Mouse (Mus musculus) liver, embryonic 11.5 days (tissue): ENCODE measurements around the gene Cdh22. TPM values are rescaled to one million over a fixed set of nuclear protein-coding genes. Genes with fewer than 3 reads are reported as not detected.

ENCODE experiments used
- ATAC-seq: fragments of 200-750 bp; cut with Nextera tagmentation; replicated peaks from 2 replicates; pipeline ENCODE4 v1.8.0; 2017; ENCODE audit warnings: moderate number of reproducible peaks, mild to moderate bottlenecking, moderate TSS enrichment, moderate library complexity; ENCODE audit not compliant: low FRiP score
- DNase-seq: peaks from one replicate; pipeline ENCODE4 v3.0.0-alpha.2; 2017; ENCODE audit warnings: low spot score
- H3K27ac ChIP-seq: fragments of 300-500 bp; sonication (generic); 2 replicates; pipeline ENCODE4 v1.5.1; 2014; ENCODE audit warnings: mild to moderate bottlenecking, low read depth, low read length, control low read depth
- H3K27me3 ChIP-seq: fragments of 300-500 bp; sonication (generic); replicated peaks from 2 replicates; pipeline ENCODE4 v1.6.1; 2014; ENCODE audit warnings: low read length, mixed read lengths; ENCODE audit not compliant: control insufficient read depth, insufficient read depth
- H3K36me3 ChIP-seq: fragments of 300-500 bp; sonication (generic); 2 replicates; pipeline ENCODE4 v1.6.1; 2014; ENCODE audit warnings: mild to moderate bottlenecking, low read length, moderate library complexity, mixed read lengths; ENCODE audit not compliant: control insufficient read depth, insufficient read depth
- H3K4me1 ChIP-seq: fragments of 300-500 bp; sonication (generic); replicated peaks from 2 replicates; pipeline ENCODE4 v1.6.1; 2014; ENCODE audit warnings: low read length, mixed read lengths; ENCODE audit not compliant: control insufficient read depth, insufficient read depth
- H3K4me2 ChIP-seq: fragments of 300-500 bp; sonication (generic); 2 replicates; pipeline ENCODE4 v1.6.1; 2014; ENCODE audit warnings: mild to moderate bottlenecking, control low read depth, moderate library complexity
- H3K4me3 ChIP-seq: fragments of 300-500 bp; sonication (generic); 2 replicates; pipeline ENCODE4 v1.5.1; 2014; ENCODE audit warnings: low read depth, low read length, control low read depth
- H3K9ac ChIP-seq: fragments of 300-500 bp; sonication (generic); 2 replicates; pipeline ENCODE4 v1.6.1; 2014; ENCODE audit warnings: low read depth, low read length, control low read depth
- H3K9me3 ChIP-seq: fragments of 300-500 bp; sonication (generic); 2 replicates; pipeline ENCODE4 v1.6.1; 2016; ENCODE audit warnings: low read length, inconsistent platforms, mixed read lengths; ENCODE audit not compliant: control insufficient read depth
- WGBS: fragments of 180-500 bp; shearing (Covaris S2); extraction: QIAGEN DNeasy Blood & Tissue Kit; methylation state at CpG from one replicate; pipeline ENCODE4 v1.1.7; 2014; 5-methylcytosine and 5-hydroxymethylcytosine counted together
- polyA plus RNA-seq: library from polyadenylated mRNA; unstranded; fragments of >200 nt; fragmentation: Nextera tagmentation; extraction: Ambion mirVana; gene quantifications from 2 replicates; pipeline ENCODE4 v1.2.1, GENCODE M21; 2014

The Cdh22 gene
- polyA plus RNA-seq, 1 experiment from 2014 or later = 0.11 TPM

- Histone ChIP-seq H3K4me3 (no peak overlapping the region), H3K27ac (no peak overlapping the region), H3K36me3 (no peaks in the 10 kb centered on the region), H3K9me3 (no peaks in the 10 kb centered on the region), H3K9ac (no peak overlapping the region), H3K4me2 (no peak overlapping the region; the same call in 1 of the 2 replicates), H3K27me3 (peaks cover 23% of the 10 kb centered on the region), H3K4me1 (peaks cover 11% of the 10 kb centered on the region)
- WGBS = under 1% methylated on average over 15 of the region's 15 CpGs
- DNase-seq (no peak), ATAC-seq (no peak)
Observed at GRCm38 (mm10) chr2:165133566-165133965, 101.1 kb downstream of the Cdh22 start.

GRCm38 (mm10) chr2:165131428-165131827, 103.2 kb downstream of the Cdh22 start:
- Histone ChIP-seq H3K27me3 (peaks cover 25% of the 10 kb centered on the region), H3K36me3 (no peaks in the 10 kb centered on the region), H3K9ac (no peak overlapping the region), H3K4me3 (no peak overlapping the region), H3K9me3 (no peaks in the 10 kb centered on the region), H3K4me1 (peaks cover 10% of the 10 kb centered on the region), H3K27ac (no peak overlapping the region), H3K4me2 (no peak overlapping the region)
- DNase-seq = no peak
- 57% methylated on average over 12 of the region's 12 CpGs for WGBS
- ATAC-seq = no peak

GRCm38 (mm10) chr2:165129189-165129588, 105.5 kb downstream of the Cdh22 start:
- Histone ChIP-seq H3K9ac (no peak overlapping the region), H3K4me1 (peaks cover 5% of the 10 kb centered on the region; the same call in 1 of the 2 replicates), H3K4me2 (no peak overlapping the region), H3K4me3 (no peak overlapping the region), H3K9me3 (no peaks in the 10 kb centered on the region), H3K27ac (no peak overlapping the region), H3K36me3 (no peaks in the 10 kb centered on the region), H3K27me3 (peaks cover 23% of the 10 kb centered on the region)
- DNase-seq (no peak), ATAC-seq (no peak)
- WGBS = 46% methylated on average over 4 of the region's 4 CpGs

GRCm38 (mm10) chr2:165126896-165127562, 107.6 kb downstream of the Cdh22 start:
- 55% methylated on average over 10 of the region's 10 CpGs for WGBS
- no peak for ATAC-seq
- Histone ChIP-seq H3K4me2 (no peak overlapping the region), H3K27ac (no peak overlapping the region), H3K9me3 (no peaks in the 10 kb centered on the region), H3K9ac (no peak overlapping the region), H3K4me3 (no peak overlapping the region), H3K27me3 (peaks cover 11% of the 10 kb centered on the region), H3K36me3 (no peaks in the 10 kb centered on the region), H3K4me1 (no peaks in the 10 kb centered on the region)
- no peak for DNase-seq

- DNase-seq (no peak), ATAC-seq (no peak)
- 26% methylated on average over 10 of the region's 10 CpGs for WGBS
- H3K36me3 ChIP-seq = no peaks in the 10 kb centered on the region
- H3K4me2 ChIP-seq = no peak overlapping the region
- no peak overlapping the region for H3K27ac ChIP-seq
- H3K27me3 ChIP-seq = peaks cover 22% of the 10 kb centered on the region
- no peaks in the 10 kb centered on the region for H3K4me1 ChIP-seq
- no peaks in the 10 kb centered on the region for H3K9me3 ChIP-seq
- H3K4me3 ChIP-seq = no peak overlapping the region
- H3K9ac ChIP-seq = no peak overlapping the region
Observed at GRCm38 (mm10) chr2:165121206-165121840, 113.3 kb downstream of the Cdh22 start.

GRCm38 (mm10) chr2:165120765-165121164, 113.9 kb downstream of the Cdh22 start:
- no peak for ATAC-seq
- 69% methylated on average over 9 of the region's 9 CpGs for WGBS

GRCm38 (mm10) chr2:165113733-165114132, 120.9 kb downstream of the Cdh22 start:
- 0 out of 2 replicates have a peak, but pooled peaks have one; percentile 45 for ATAC-seq
- DNase-seq = no peak
- Histone ChIP-seq H3K9ac (no peak overlapping the region), H3K9me3 (no peaks in the 10 kb centered on the region), H3K4me1 (peaks cover 3% of the 10 kb centered on the region; the same call in 1 of the 2 replicates), H3K4me2 (no peak overlapping the region), H3K4me3 (no peak overlapping the region), H3K27me3 (peaks cover 84% of the 10 kb centered on the region), H3K27ac (no peak overlapping the region), H3K36me3 (no peaks in the 10 kb centered on the region)
- WGBS = 17% methylated on average over 11 of the region's 11 CpGs

More at GRCm38 (mm10) chr2:165120765-165121164, 113.9 kb downstream of the Cdh22 start:
- H3K4me2 ChIP-seq = no peak overlapping the region
- no peaks in the 10 kb centered on the region for H3K4me1 ChIP-seq
- H3K9ac ChIP-seq = no peak overlapping the region
- no peaks in the 10 kb centered on the region for H3K9me3 ChIP-seq
- H3K27me3 ChIP-seq = peaks cover 25% of the 10 kb centered on the region
- no peak for DNase-seq
- H3K4me3 ChIP-seq = no peak overlapping the region
- H3K36me3 ChIP-seq = no peaks in the 10 kb centered on the region
- H3K27ac ChIP-seq = no peak overlapping the region

GRCm38 (mm10) chr2:165112149-165112548, 122.5 kb downstream of the Cdh22 start:
- Histone ChIP-seq H3K27ac (no peak overlapping the region), H3K9me3 (no peaks in the 10 kb centered on the region), H3K9ac (no peak overlapping the region), H3K4me3 (no peak overlapping the region), H3K4me1 (peaks cover 3% of the 10 kb centered on the region; the same call in 1 of the 2 replicates), H3K36me3 (no peaks in the 10 kb centered on the region), H3K4me2 (no peak overlapping the region), H3K27me3 (peaks cover 91% of the 10 kb centered on the region)
- WGBS = 1% methylated on average over 54 of the region's 54 CpGs
- DNase-seq (peak; percentile 77), ATAC-seq (peak; percentile 64; the same call in 1 of the 2 replicates)

GRCm38 (mm10) chr2:165106585-165106984, 128.1 kb downstream of the Cdh22 start:
- peaks cover 68% of the 10 kb centered on the region for H3K27me3 ChIP-seq
- ATAC-seq = no peak
- H3K4me1 ChIP-seq = no peaks in the 10 kb centered on the region

More at GRCm38 (mm10) chr2:165106585-165106984, 128.1 kb downstream of the Cdh22 start:
- WGBS = 31% methylated on average over 18 of the region's 18 CpGs
- no peak for DNase-seq
- no peaks in the 10 kb centered on the region for H3K36me3 ChIP-seq
- no peak overlapping the region for H3K27ac ChIP-seq
- H3K4me2 ChIP-seq = no peak overlapping the region
- no peak overlapping the region for H3K4me3 ChIP-seq
- H3K9ac ChIP-seq = no peak overlapping the region
- no peaks in the 10 kb centered on the region for H3K9me3 ChIP-seq
